Mouse (Mus musculus): Measurements from ENCODE around the gene Bace1. TPM values are rescaled to one million over a fixed set of nuclear protein-coding genes. Genes with fewer than 3 reads are reported as not detected.

Bace1 gene
- total RNA-seq (2023) = 6.6 TPM

GRCm38 (mm10) chr9:45838434-45839138, at the start of gene Bace1:
Gene Bace1, plus strand, starts transcription at chr9:45838580.

GRCm38 (mm10) chr9:45828291-45828963, 10.0 kb upstream of the Bace1 start, which contains the start of gene Cep164:
Gene Cep164, minus strand, starts transcription at chr9:45828691.

GRCm38 (mm10) chr9:45906355-45907077, 68.1 kb downstream of the Bace1 start, which contains the start of the genes Pcsk7 and Rnf214:
Gene Pcsk7, plus strand, starts transcription at chr9:45906497.
Gene Rnf214, minus strand, starts transcription at chr9:45906911.

Other genes starting within 250 kb of the Bace1 start
- 36.6 TPM for gene Cep164, start 9.9 kb upstream of the Bace1 start, total RNA-seq (2023)
- gene Pcsk7, start 67.9 kb downstream of the Bace1 start, total RNA-seq (2023) = 69.3 TPM
- gene Rnf214, start 68.3 kb downstream of the Bace1 start, total RNA-seq (2023) = 35.5 TPM
- 4.8 TPM for gene Tagln, start 97.5 kb downstream of the Bace1 start, total RNA-seq (2023)
- gene Sidt2, start 116.7 kb downstream of the Bace1 start, total RNA-seq (2023) = 319 TPM
- 54.0 TPM for gene Pafah1b2, start 174.1 kb downstream of the Bace1 start, total RNA-seq (2023)
- gene Sik3, start 174.2 kb downstream of the Bace1 start, total RNA-seq (2023) = 55.6 TPM